Mouse (Mus musculus) testis, postnatal 10 days (tissue): ENCODE data around the gene Cux2.
A peak's percentile ranks its signal among the peaks of the same experiment; 100 is the strongest.

ENCODE experiments used
- DNase-seq: peaks from one replicate; pipeline ENCODE4 v3.0.0; 2021; ENCODE audit warnings: low spot score

The Cux2 gene

GRCm38 (mm10) chr5:121916813-121917212, 133.1 kb downstream of the Cux2 start:
- no peak for DNase-seq

- no peak for DNase-seq
These were observed 135.9 kb downstream of the Cux2 start for GRCm38 (mm10) chr5:121913999-121914398.

GRCm38 (mm10) chr5:121909226-121909985, 140.5 kb downstream of the Cux2 start:
- DNase-seq, result no peak

- DNase-seq, result no peak
These were observed 144.2 kb downstream of the Cux2 start for GRCm38 (mm10) chr5:121905671-121906070.

- no peak for DNase-seq
These were observed 145.1 kb downstream of the Cux2 start for GRCm38 (mm10) chr5:121904799-121905198.

- no peak for DNase-seq
These were observed 146.8 kb downstream of the Cux2 start for GRCm38 (mm10) chr5:121902809-121903745.

- DNase-seq, result no peak
These were observed 154.7 kb downstream of the Cux2 start for GRCm38 (mm10) chr5:121895117-121895756.

GRCm38 (mm10) chr5:121894647-121895046, 155.3 kb downstream of the Cux2 start:
- DNase-seq, result no peak

GRCm38 (mm10) chr5:121893581-121893980, 156.3 kb downstream of the Cux2 start:
- DNase-seq, result no peak

GRCm38 (mm10) chr5:121892281-121892680, 157.6 kb downstream of the Cux2 start:
- no peak for DNase-seq

- DNase-seq, result no peak
These were observed 159.0 kb downstream of the Cux2 start for GRCm38 (mm10) chr5:121890925-121891324.

- DNase-seq, result no peak
These were observed 160.0 kb downstream of the Cux2 start for GRCm38 (mm10) chr5:121889819-121890362.

- no peak for DNase-seq
These were observed 160.5 kb downstream of the Cux2 start for GRCm38 (mm10) chr5:121889375-121889774.

GRCm38 (mm10) chr5:121883356-121883755, 166.5 kb downstream of the Cux2 start:
- DNase-seq, result no peak

GRCm38 (mm10) chr5:121879211-121879610, 170.7 kb downstream of the Cux2 start:
- DNase-seq, result peak; percentile 67

GRCm38 (mm10) chr5:121878703-121879102, 171.2 kb downstream of the Cux2 start:
- no peak for DNase-seq

GRCm38 (mm10) chr5:121876901-121877300, 173.0 kb downstream of the Cux2 start:
- DNase-seq, result no peak

GRCm38 (mm10) chr5:121875041-121875440, 174.9 kb downstream of the Cux2 start:
- no peak for DNase-seq

- peak; percentile 96 for DNase-seq
These were observed 177.7 kb downstream of the Cux2 start for GRCm38 (mm10) chr5:121872158-121872557.

GRCm38 (mm10) chr5:121871515-121872030, 178.3 kb downstream of the Cux2 start:
- DNase-seq, result no peak

- no peak for DNase-seq
These were observed 179.1 kb downstream of the Cux2 start for GRCm38 (mm10) chr5:121870832-121871231.

GRCm38 (mm10) chr5:121867963-121868362, 181.9 kb downstream of the Cux2 start:
- DNase-seq, result no peak
